Mouse (Mus musculus): ENCODE results near the gene Clk2.

Gene Clk2

GRCm38 (mm10) chr3:89221167-89221566 lies 56.6 kb downstream of the Clk2 start:
- no peak for DNase-seq (ENCODE audit: low read depth, low spot score)

DNA sequence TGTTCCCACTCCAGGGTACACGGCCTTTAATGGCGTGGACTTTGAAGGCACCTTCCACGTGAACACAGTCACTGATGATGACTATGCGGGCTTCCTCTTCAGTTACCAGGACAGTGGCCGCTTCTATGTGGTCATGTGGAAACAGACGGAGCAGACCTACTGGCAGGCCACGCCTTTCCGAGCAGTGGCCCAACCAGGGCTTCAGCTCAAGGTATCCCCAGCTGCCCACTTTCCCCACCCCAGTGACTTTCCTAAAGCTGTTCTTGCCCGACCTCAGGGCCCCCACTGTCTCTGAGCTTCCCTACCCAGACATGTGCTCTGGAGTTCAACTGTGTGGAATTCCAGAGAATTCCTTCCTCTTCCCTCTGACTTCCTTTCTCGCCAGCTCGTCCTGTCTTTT lies 60.2 kb downstream of the Clk2 start:
- no peak for DNase-seq (ENCODE audit: low read depth, low spot score)

DNA sequence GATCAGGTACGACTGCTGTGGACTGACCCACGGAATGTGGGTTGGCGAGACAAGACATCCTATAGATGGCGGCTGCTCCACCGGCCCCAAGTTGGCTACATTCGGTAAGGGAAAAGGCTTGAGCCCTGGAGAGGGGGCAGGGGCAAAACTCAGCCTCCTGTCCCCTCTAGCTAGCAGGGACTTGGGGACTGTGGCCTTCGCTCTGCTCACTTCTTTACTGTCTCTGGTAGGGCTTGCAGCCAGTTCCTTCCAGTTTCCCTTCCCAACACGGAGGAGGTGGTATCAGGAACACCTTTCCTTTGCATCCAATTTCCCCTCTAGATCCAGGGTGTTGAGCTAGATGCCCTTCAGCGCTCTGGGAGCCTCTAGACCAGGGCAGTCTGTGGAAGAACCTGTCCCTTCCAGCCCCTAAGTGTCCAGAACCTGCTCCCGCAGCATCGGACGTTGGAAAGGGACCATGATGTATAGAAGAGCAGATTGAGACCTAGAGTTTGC lies 60.8 kb downstream of the Clk2 start:
- DNase-seq (ENCODE audit: low read depth, low spot score), result no peak

DNA sequence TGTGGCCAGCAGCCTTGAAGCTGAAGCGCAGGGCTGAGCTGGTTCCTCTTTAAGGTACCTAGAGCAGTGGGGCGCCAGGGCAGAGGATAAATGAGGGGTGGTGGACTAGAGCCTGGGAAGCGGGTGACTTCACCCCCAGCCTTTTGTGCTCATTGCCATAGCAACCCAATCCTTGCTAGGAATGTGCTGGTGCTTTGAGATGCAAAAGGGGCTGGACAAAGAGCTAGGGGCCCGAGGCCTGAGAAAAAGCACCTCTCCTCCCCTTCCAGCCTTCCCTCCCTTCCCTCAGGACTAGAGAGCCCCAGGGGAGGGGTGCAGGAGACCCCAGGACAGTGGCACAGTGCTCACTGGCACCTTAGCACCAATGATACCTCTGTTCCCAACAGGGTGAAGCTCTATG lies 61.3 kb downstream of the Clk2 start:
- peak; percentile 54 for DNase-seq (ENCODE audit: low read depth, low spot score)

- DNase-seq (ENCODE audit: low read depth, low spot score), result no peak
Observed at GRCm38 (mm10) chr3:89226361-89226760, 61.8 kb downstream of the Clk2 start.
